Mouse (Mus musculus): Measurements from ENCODE around the gene Fzr1.

DNA sequence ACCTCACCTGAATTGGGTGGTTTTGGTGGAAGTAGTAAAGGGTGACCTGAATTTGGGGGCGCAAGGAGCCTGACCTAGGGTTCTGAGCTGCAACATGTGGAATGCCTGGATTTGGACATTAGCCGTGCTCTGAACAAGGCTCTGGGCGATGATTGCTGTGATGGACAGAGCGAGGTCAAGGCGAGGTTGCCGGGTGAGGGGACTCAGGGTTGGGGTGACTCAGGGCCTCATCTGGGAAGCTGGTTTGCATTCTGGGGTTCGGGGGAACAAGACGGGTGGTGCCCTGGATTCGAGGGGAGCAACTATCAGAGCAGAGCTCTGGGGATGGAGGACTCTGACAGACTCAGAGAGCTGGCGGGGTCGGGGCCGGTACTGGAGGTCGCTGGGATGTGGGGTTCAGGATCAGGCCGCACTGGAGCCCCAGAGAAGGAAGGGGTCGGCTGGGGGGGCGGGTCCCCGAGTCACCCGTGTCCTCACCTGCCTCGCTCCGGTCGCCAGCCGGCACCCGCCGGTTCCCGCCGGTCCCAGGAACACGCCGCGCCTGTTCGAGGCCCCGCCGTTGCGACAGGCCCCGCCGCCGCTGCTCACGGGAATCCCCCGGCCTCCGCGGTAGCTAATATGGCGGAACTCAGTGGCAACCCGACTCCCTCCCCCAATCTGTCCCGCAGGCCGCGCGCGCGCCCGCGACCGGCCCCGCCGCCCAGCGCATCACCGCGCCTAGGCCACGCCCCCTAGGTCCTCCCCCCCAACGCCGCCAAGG is at the start of gene Fzr1:
- TF ChIP-seq POLR2A (IDR thresholded peaks at IDR 0.05; ENCODE audit: borderline replicate concordance, low read depth, low read length) (no peak), CTCF (IDR thresholded peaks at IDR 0.05; ENCODE audit: low read depth, low read length) (no peak)

All from bone marrow macrophage, adult 2 months (primary cell).